Mouse (Mus musculus): ENCODE measurements around the gene Rdx.
A peak's percentile ranks its signal among the peaks of the same experiment; 100 is the strongest.

The Rdx gene

DNA sequence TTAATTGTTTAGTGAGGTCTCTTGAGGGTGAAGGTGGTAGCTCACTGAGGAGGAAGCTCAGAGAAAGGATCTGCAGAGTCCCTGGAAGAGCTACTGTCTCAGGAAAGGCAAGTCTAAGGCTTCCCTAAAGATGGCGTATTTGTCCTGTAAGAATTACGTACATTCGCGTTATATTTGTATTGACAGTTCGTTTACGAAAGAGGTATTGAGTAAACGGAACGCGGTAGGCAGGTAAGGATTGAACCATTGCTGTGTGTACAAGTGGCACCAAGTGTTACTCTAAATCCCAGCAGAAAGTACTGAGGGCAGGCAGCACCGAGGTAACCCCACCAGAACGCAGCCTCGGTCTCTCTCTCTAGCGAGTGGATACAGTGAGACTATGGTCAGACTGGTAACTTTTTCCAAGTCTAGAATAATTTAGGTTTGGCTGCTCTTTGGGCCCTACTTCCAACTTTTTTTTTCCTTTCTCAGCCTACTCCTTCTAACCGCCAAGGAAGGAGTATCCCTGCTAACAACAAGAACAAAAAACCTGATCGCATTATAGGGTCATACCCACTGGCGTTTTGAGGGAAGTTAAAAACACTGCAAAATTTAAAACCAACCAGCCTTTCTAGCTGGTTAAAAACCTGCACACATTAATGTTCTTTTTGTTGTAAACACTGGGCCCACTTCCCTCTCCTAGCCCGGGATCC is at the start of gene Rdx:
Rdx (plus strand) TSS at position 45 of the 692 bp plus-strand sequence.
- DNase-seq (ENCODE audit: low spot score in 2 of 2): peak; percentile 24 to 28

DNA sequence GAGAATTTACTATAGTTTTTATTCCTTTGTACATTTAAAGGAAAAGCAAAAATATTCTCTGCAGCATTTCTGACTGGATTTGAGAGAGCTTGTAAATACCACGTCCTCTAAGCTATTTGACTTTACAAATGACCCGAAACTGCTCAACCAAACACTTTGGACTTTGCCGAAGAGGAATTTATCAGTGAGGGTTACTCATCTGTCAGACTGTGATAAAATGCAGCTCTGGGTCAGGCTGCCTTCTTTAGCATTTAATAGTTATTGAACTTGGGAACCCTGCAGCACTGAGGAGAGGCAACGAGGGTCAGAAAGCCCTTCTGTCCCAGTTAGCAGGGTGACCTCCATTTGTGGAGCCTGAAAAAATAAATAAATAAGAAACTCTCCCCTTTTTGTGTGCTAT is 43.5 kb upstream of the Rdx start:
- DNase-seq (ENCODE audit: low spot score in 2 of 2): no peak

DNA sequence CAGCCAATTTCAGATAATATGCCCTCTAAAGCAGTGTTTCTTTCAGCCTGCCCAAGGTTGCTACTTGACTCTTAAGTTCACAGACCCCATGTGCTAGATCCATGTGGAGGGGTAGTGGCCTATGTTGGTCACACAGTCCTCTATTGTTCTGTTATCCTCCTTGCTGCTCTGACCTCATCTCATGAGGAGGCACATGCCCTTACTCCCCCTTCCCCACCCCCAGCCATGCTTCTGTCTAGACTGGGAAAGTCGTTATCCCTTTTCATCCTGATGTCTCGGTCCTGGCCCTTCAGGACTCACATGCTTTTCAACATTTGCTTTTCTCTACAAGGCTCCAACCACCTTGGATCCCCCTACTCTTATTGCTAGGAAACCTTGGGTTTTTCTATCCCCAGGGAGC is 39.6 kb upstream of the Rdx start:
- no peak for DNase-seq (ENCODE audit: low spot score in 2 of 2)

DNA sequence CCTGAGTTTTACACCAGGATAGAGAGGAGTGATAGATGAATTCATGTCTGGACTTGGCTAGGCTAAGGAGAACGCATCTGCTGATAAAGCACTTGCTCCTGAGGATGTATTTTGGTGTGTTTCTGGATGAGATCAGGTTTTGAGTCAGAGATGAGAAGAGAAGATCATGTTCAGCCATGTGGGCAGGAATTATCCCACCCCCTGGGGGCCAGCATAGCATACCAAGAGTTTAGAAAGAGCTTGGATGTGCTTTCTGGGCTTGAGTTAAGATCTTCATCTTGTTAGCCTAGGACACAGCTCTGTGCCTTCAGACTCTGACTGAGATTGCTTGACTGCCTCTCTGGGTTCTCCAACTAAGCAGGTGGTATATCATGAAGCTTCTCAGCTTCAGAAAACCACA is 38.5 kb upstream of the Rdx start:
- no peak for DNase-seq (ENCODE audit: low spot score in 2 of 2)

DNA sequence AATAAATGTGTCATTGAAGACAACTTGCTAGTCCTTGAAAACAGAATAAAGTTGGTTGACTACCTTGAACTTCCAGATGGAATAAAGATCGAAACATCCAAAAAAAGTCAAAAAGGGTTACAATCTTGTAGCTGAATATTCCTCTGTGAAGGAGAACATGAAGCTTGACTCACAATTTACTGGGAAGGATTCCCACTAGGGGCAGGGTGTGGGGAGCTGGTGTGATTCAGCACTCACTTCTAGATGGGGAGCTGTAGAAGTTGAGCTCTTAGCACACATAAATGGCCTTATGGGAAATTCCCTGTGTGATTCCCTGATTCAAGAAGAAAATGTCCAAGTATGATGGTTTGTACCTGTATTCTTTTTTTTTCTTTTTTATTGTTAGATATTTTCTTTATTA is 34.7 kb upstream of the Rdx start:
- no peak for DNase-seq (ENCODE audit: low spot score in 2 of 2)

DNA sequence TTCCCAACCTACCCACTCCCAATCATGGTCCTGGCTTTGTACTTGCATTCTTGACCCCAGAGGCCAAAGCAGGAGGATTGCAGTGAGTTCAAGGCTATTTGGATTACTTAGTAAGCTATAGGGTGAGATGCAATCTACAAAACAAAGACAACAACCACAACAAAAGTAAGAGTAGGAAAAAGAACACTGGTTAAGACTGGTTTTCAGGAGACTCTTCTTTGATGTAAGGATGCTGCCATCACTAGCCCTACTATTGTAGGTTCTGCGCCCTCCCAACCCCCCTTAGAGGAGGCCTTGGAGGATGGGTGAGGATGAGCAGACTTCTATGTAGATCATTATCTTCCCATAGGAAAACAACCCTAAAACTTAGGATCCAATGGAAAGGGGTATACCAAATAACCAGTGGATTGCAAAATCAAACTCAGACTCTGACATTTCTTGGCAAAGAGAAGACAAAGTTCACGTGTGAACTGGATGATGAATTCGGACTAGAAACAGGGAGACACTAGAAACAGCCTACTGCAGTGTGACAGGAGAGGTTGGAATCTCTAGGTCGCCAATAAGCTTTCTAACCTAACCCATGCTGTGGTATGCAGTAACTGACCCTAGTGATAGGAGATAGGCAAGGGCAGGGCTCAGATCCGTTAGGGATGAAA is 34.1 kb upstream of the Rdx start:
- no peak for DNase-seq (ENCODE audit: low spot score in 2 of 2)

DNA sequence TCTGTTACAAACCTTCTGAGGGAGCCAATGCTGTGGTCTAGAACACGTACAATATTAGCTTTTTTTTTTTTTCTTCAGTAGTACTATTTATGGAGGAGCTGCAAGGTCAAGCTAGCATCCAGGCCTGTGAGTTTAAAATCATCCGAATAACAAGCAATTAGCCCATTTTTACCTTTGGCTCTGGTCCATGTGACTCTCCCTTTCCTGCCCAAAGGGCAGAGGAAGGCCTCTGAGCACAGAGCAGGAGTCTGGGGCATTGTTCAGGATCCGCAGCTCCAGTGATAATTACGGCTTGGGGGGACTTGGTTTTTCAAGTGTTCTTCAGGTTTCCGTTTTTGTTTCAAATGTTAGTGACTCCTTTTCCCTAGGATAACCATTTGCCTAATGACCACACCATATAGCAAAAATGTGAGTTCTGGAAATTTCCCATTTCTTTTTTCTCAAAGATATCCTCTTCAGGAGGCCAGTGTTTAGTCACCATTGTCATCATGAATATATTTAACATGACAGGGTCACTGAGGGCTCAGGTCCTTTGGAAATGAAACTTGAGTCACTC is 33.0 kb upstream of the Rdx start:
- DNase-seq (ENCODE audit: low spot score in 2 of 2): no peak

DNA sequence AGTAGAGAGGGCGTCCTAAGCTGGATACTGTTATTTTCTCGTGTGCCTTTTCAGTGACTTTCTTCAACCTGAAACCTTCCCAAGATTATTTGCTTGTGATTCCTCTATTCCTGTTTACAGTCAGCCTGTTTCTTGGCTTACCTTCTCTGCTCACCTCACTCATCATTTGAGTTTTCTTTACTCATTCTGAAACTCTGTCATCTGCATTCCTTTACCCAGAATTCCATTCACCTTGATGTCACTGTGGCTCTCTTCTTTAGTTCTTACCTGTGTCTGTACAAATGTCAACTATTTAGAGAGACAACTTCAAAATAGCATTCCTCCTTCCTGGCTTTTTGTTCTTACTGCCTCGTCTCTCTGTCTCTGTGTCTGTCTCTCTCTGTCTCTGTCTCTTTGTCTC is 29.9 kb upstream of the Rdx start:
- no peak for DNase-seq (ENCODE audit: low spot score in 2 of 2)

DNA sequence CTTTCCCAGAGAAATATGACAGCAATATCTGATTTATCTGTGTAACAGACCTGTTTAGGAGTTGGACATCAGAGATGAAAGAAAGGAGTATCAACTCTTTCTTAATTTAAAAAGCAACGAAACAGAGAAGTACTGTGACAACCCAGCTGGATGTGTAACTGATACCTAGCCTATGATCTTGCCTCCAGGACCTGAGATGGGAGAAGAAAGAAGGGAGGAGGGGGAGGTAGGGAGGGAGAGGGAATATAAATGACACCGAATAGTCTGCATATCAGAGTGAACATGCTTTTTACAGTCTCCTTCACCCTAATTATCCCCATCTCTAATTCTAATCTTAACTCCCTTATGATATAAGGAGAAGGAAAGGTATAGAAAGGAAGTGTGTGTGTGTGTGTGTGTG is 29.1 kb upstream of the Rdx start:
- no peak for DNase-seq (ENCODE audit: low spot score in 2 of 2)

DNA sequence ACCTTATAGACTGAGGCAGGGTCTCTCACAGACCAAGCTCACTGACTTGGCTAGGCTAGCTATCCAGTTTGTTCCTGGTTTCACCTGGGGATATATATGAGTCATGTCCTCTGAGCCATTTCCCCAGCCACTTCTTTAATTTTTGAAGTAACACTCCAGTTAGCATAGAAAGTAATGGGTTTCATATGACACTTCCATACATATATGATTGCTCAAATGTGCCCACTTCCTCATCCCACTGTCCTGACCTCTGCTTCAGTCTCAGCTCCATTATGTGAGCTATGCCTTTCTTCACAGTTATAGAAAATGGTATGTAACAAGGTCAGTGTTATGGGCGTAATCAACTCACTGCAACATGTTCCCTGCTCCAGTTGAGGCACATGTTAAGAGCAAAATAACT is 28.5 kb upstream of the Rdx start:
- no peak for DNase-seq (ENCODE audit: low spot score in 2 of 2)

DNA sequence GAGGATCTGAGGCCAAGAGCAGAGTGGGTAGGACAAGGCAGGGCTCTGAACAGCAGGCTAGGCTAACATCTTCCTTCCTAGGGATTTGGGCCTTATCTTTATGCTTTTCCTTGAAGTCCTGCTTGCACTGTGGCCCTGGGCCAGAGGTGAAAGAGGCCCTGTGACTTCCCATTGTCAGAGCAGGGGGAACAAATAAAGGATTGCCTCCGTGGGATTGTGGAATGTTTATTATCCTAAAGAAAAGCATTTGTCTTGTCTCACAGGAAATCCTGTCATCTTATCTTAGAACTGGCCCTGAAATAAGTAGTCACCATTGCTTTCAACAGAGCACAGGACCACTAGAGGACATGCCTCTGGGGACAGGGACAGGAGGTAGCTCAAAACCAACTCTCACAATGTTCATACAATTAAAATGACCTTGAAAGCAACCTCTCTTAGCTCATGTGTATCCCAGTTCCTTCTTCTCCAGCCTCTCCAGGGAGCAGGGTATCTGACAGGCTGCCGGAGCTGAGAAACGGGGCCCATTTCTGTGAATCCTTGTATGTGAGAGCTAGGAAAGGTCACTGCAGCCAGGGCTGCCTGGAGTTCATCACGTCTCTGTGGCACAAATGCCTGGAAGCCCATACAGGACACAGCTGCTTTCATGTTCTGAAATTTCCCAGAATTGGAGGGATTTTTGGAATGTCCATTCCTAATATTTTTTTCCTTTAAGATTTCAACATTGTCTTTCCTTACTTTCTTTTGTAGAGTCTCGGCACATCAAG is 19.5 kb upstream of the Rdx start:
- no peak for DNase-seq (ENCODE audit: low spot score in 2 of 2)

DNA sequence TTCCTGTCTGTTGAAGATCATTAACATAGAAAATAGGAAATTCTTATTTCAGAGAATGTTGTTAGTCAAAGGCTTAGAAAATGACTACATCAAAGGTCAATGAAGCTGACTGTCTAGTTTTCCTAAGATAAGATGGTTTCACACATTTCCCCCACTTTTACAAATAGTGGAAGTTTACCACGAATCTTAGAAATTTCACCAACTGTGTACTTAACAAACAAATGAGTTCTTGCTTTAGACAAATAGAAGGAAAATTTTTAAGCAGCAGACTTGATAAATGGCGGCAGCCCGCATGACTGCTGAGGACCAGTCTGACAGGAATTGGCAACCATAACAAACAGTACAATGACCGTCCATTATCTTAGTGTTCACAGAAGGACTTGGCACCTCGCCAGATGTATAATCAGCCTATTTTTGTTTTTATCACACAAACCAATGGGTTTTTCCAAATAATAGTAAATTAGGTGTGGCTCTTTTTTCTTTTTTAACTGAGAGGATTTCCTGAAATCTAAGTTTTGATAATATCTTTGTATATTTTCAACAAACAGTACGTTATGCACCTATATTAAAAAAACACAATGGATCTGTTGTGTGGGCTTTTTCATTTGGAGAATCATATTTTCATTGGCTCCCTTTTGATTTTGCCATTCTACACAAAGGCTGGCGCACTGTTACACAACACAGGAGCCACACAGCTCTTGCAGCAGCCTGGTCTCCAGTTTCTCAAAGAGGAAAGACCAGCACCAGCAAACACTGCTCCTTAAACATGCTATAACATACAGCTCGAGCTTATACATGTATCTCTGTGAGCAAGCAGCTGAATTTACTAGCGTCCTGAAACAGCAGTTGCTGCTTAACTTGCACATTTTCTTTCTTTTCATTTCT is 18.2 kb upstream of the Rdx start:
- no peak for DNase-seq (ENCODE audit: low spot score in 2 of 2)

DNA sequence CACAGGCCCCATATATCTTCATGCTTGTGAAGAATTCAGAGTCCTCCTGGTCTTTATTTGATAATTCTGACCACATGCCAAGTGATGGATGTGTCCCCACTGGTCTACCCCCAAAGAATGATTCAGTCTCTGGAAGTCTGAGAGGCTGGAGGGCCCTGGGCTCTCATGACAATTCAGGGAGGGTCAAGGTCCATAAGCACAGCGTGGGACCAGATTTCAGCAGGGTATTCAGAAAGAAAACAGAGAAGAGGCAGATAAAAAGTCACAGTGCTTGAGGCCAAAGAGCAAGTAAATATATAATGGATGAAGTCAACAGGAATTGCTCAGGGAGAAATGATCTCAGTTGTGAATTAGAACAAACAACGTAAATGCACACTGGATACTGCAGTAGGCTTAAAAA is 15.5 kb upstream of the Rdx start:
- no peak for DNase-seq (ENCODE audit: low spot score in 2 of 2)

DNA sequence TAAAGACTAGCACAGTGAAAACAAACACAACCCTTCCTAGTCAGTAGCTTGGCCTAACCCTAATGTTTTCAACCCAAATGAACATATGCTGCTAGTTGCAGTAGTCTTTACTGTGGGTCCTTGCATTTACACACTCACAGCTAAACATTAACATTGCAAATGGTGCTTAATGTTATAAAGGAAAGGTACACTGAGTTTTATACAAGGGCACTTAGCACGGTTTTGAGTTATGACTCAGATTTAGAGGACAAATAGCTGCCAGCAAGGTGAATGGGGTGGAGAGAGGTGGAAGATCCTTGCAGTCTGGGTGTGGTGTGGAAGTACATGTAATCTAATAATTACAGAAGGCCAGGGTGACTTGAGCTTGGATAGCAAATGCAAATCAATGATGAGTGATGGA is 9.5 kb upstream of the Rdx start:
- DNase-seq (ENCODE audit: low spot score in 2 of 2): no peak

DNA sequence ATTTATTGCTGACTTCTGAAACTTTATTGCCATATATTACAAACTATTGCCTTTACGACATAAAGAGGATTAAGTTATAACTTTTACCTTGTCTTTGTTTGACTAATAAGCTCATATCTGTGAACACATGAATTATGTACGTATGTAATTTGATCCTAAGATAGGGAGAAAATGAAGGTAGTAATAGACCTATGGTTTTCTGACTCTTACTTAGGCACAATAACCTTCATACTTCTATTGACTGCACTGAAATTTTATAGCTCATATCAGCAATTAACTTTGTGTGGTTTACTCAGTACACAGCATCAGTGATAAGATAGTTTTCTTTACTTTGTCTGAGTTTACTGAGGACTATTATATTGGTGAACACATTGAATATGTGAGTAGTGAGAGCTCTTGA is 5.3 kb upstream of the Rdx start:
- DNase-seq (ENCODE audit: low spot score in 2 of 2): no peak

DNA sequence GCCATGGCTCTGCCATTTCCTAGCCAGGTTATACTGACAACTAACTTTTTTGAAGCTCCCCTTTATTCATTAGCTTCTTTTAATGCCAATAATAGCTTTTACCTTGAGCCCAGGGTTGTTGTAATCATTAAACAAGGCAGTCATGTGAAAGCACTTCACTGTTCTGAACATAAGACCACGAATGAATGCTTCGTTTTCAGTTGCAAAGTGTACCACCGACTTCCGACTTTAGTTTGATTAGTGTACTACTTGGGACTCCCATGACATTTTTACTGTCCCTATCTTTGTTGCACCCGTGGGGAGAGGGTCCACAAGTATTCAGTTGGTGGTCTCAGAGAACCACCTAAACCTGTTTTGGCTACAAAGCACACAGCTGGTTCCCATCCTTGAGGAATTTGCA is 287 bp upstream of the Rdx start:
- no peak for DNase-seq (ENCODE audit: low spot score in 2 of 2)

DNA sequence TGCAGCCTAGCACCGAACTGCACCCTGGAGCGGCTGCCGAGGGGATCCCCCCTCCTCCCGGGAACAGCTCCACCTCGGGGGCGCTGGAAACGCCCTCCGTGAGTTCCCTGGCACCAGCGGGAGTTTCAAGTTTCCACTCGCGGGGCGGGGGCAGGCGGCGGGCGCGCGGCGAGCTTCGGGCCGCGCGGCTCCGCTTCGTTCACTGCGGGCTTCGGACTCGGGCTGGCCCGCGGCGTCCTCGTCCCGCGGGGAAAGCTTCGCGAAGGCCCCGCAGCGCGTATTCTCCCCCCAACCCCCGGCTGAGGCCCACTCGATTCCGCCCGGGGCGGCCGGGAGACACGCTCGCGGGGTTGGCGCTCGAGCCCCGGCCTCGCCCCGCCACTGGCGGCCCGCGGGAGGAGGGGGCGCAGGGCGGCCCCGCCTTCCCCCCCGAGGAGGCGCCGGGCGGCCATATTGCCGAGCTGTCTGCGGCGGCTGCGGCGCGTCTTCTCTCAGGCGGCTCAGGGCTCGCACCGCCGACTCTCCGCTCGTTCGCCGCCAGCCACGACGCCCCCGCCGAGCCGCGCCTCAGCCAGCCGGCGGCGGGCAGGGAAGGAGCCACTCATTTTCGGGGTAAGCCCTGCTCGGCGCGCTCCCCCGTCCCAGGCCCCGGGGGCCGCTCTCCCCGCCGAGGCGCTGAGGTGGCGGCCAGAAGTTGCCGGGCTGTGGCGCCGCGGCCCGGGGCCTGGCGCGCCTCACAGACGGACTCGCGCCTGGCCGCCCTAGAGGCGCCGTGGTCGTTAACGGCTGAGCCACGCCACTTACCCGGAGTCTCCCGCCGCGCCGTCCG is 1.1 kb downstream of the Rdx start:
- DNase-seq (ENCODE audit: low spot score in 2 of 2): peak; percentile 79 to 84

DNA sequence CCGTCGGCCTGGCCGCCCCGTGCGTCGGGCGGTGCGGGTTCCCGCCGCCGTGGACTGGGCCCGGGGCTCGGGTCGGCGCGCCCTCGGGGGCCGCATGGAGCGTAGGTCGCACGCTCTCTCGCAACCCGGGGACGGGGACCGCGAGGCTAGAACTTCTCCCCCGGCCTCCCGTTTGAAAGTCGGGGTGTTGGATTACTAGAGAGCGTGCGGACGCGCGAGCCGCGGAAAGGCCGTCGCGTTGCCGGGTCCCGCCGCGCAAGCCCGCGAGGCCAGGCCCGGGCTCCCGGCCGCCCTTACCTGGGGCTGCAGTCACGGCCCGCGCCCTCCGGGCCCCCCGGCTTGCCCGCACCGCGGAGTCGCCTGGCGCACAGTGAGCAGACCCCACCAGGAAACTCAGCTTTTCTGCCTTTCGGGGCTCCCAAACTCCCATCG is 1.7 kb downstream of the Rdx start:
- DNase-seq (ENCODE audit: low spot score in 2 of 2): peak; percentile 64 to 80

DNA sequence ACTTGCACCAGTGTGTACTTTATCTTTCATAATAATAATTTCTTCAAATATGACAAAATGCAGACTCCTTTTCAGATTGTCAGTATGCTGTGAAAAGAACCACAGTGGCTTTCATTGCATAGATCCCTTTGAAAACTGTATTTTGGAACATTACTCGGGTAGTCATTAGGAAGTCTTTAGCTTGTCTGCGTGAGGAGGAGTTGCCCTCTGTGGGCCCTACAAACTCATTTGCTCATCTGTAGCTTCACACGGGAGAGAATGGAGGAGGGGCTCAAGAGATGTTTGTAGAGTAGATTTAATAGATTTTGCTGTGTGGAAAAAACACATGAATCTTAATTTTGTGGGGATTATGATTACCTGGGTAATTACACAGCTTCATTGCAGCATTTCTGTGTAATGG is 2.6 kb downstream of the Rdx start:
- no peak for DNase-seq (ENCODE audit: low spot score in 2 of 2)

DNA sequence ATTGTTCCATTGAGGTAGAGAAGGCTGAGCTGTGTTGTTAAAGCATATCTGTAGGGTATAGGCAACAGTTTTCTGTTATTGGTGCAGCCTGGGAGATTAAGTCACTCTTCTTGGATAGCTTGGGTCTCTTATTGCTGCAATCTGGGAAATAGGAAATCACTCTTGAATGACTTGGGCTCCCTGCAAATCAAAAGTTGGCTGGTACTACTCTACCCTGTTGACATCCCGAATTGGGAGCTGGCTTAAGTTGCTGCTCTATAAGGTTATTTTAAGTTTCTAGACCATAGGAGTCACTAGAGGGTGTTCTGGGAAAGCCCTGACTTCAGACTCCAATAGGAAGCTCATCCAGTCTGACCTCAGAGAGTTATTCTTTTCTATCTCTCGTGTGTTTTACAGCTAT is 3.4 kb downstream of the Rdx start:
- DNase-seq (ENCODE audit: low spot score in 2 of 2): no peak

DNA sequence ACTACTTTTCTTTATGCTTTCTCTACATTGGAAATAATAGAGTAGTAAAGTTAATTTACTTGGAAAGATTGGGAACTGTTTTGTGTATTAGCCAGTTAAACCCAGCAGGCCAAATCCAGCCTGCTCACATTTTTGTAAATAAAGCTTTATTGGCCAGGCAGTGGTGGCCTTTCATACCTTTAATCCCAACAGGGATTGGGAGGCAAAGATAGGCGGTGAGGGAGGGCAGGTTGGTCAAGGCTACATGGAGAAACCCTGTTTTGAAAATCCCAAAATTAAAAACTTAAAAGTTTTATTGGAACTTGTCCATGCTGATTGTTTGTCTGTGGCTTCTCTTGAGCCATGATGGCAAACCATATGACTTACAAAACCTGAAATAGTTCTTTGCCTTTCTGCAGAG is 5.2 kb downstream of the Rdx start:
- no peak for DNase-seq (ENCODE audit: low spot score in 2 of 2)

Data from spleen, postnatal 10 days (tissue).